Mouse (Mus musculus) heart, adult 2 months (tissue): Measurements from ENCODE around the gene St8sia1. TPM values are rescaled to one million over a fixed set of nuclear protein-coding genes. Genes with fewer than 3 reads are reported as not detected.

Experiments
- DNase-seq, 2 experiments: peaks; one replicate each; pipeline ENCODE4 v3.0.0; 2021
- H3K27ac ChIP-seq: fragments of 200-600 bp; 2 replicates; pipeline ENCODE4 v1.8.1; 2022
- H3K27me3 ChIP-seq: fragments of 200-500 bp; 2 replicates; pipeline ENCODE4 v1.6.1; 2012; ENCODE audit warnings: mild to moderate bottlenecking, low read length, inconsistent platforms, mixed read lengths; ENCODE audit not compliant: control insufficient read depth, insufficient read depth
- H3K36me3 ChIP-seq: fragments of 200-500 bp; 2 replicates; pipeline ENCODE4 v1.6.1; 2012; ENCODE audit warnings: low read length, inconsistent platforms; ENCODE audit not compliant: control insufficient read depth, insufficient read depth
- H3K4me1 ChIP-seq: fragments of 200-500 bp; 2 replicates; pipeline ENCODE4 v1.6.1; 2011; ENCODE audit warnings: low read length; ENCODE audit not compliant: control insufficient read depth, insufficient read depth
- H3K4me3 ChIP-seq: fragments of 200-600 bp; 2 replicates; pipeline ENCODE4 v1.8.1; 2022
- H3K79me2 ChIP-seq: fragments of 200-500 bp; replicated peaks from 2 replicates; pipeline ENCODE4 v1.6.1; 2012; ENCODE audit warnings: mild to moderate bottlenecking, inconsistent platforms, low read length, moderate library complexity, mixed read lengths; ENCODE audit not compliant: control insufficient read depth, insufficient read depth
- H3K9ac ChIP-seq: fragments of 200-500 bp; 2 replicates; pipeline ENCODE4 v1.6.1; 2012; ENCODE audit warnings: low read depth, mild to moderate bottlenecking, control low read depth, inconsistent platforms, low read length, mixed read lengths
- CTCF ChIP-seq: fragments of 200-600 bp; IDR thresholded peaks from 2 replicates; pipeline ENCODE4 v1.8.1; 2022; ENCODE audit warnings: antibody characterized with exemption, mild to moderate bottlenecking, moderate library complexity
- EP300 ChIP-seq: fragments of 200-500 bp; IDR thresholded peaks from 2 replicates; pipeline ENCODE4 v1.6.1; 2011; ENCODE audit warnings: low read depth, low read length, control low read depth; ENCODE audit not compliant: insufficient read depth
- POLR2A ChIP-seq: fragments of 200-500 bp; IDR thresholded peaks from 2 replicates; pipeline ENCODE4 v1.6.1; 2011; ENCODE audit warnings: mild to moderate bottlenecking, low read depth, low read length, control low read depth; ENCODE audit not compliant: insufficient read depth
- WGBS: fragments of 180-500 bp; shearing (Covaris S2); methylation state at CpG from one replicate; pipeline ENCODE4 v1.1.7; 2018; 5-methylcytosine and 5-hydroxymethylcytosine counted together
- intact Hi-C: fragments of 180-260 bp; cut with DNase I; formaldehyde crosslinking; loops from one replicate; pipeline ENCODE4 v1.15.1; 2025
- polyA plus RNA-seq: library from polyadenylated mRNA; depleted of rRNA; stranded (reverse); fragments of >200 nt; gene quantifications from 2 replicates; pipeline ENCODE4 v1.2.3, GENCODE M21; 2012
- total RNA-seq, 2 experiments: library from RNA; stranded (reverse); gene quantifications; 2 replicates each; pipeline ENCODE4 v1.2.3; 2021

The St8sia1 gene
- total and polyA plus RNA-seq, 3 experiments, result 0.10 to 0.11 (median 0.10) TPM

GRCm38 (mm10) chr6:142910721-142911120 lies 53.5 kb downstream of the St8sia1 start:
- H3K9ac ChIP-seq, result no peak overlapping the region
- H3K4me1 ChIP-seq, result no peaks in the 10 kb centered on the region
- TF ChIP-seq EP300, result no peak
- no peak for TF ChIP-seq CTCF
- TF ChIP-seq POLR2A, result no peak
- no peaks in the 10 kb centered on the region for H3K79me2 ChIP-seq
- intact Hi-C loops, result no loop called here
- no peaks in the 10 kb centered on the region for H3K27me3 ChIP-seq
- no peaks in the 10 kb centered on the region for H3K36me3 ChIP-seq
- no peak overlapping the region for H3K4me3 ChIP-seq
- H3K27ac ChIP-seq, result no peak overlapping the region
- WGBS, result 92% methylated on average over 7 of the region's 7 CpGs
- DNase-seq, result no peak

- Histone ChIP-seq H3K27ac (no peak overlapping the region), H3K79me2 (no peaks in the 10 kb centered on the region), H3K9ac (no peak overlapping the region), H3K4me1 (no peaks in the 10 kb centered on the region), H3K27me3 (no peaks in the 10 kb centered on the region), H3K36me3 (no peaks in the 10 kb centered on the region), H3K4me3 (no peak overlapping the region)
- TF ChIP-seq POLR2A (no peak), EP300 (no peak), CTCF (no peak)
- no peak for DNase-seq
- 70% methylated on average over 3 of the region's 3 CpGs for WGBS
- intact Hi-C loops, result no loop called here
Measured at GRCm38 (mm10) chr6:142909771-142910105, 54.5 kb downstream of the St8sia1 start.

GRCm38 (mm10) chr6:142908911-142909770 lies 55.1 kb downstream of the St8sia1 start:
- Histone ChIP-seq H3K4me3 (no peak overlapping the region), H3K79me2 (no peaks in the 10 kb centered on the region), H3K9ac (no peak overlapping the region), H3K27ac (no peak overlapping the region), H3K36me3 (no peaks in the 10 kb centered on the region), H3K27me3 (no peaks in the 10 kb centered on the region), H3K4me1 (no peaks in the 10 kb centered on the region)
- WGBS, result 51% methylated on average over 5 of the region's 5 CpGs
- intact Hi-C loops, result no loop called here
- TF ChIP-seq EP300, result no peak
- TF ChIP-seq CTCF, result no peak
- TF ChIP-seq POLR2A, result no peak
- no peak for DNase-seq

- Histone ChIP-seq H3K27me3 (no peaks in the 10 kb centered on the region), H3K9ac (no peak overlapping the region), H3K79me2 (no peaks in the 10 kb centered on the region), H3K4me3 (no peak overlapping the region), H3K4me1 (no peaks in the 10 kb centered on the region), H3K27ac (no peak overlapping the region), H3K36me3 (no peaks in the 10 kb centered on the region)
- intact Hi-C loops, result no loop called here
- no peak for DNase-seq
- WGBS, result 73% methylated on average over 3 of the region's 3 CpGs
- TF ChIP-seq EP300 (no peak), POLR2A (no peak), CTCF (no peak)
Measured at GRCm38 (mm10) chr6:142908412-142908811, 55.8 kb downstream of the St8sia1 start.

- Histone ChIP-seq H3K36me3 (no peaks in the 10 kb centered on the region), H3K79me2 (no peaks in the 10 kb centered on the region), H3K9ac (no peak overlapping the region), H3K27me3 (no peaks in the 10 kb centered on the region), H3K27ac (no peak overlapping the region), H3K4me3 (no peak overlapping the region), H3K4me1 (no peaks in the 10 kb centered on the region)
- intact Hi-C loops, result no loop called here
- TF ChIP-seq EP300 (no peak), POLR2A (no peak), CTCF (no peak)
- WGBS, result 62% methylated on average over 3 of the region's 3 CpGs
- no peak for DNase-seq
Measured at GRCm38 (mm10) chr6:142895371-142895770, 68.9 kb downstream of the St8sia1 start.

GRCm38 (mm10) chr6:142893716-142894115 lies 70.5 kb downstream of the St8sia1 start:
- H3K27ac ChIP-seq, result no peak overlapping the region
- 91% methylated on average over 4 of the region's 4 CpGs for WGBS
- DNase-seq, result no peak
- no peaks in the 10 kb centered on the region for H3K4me1 ChIP-seq
- no peaks in the 10 kb centered on the region for H3K27me3 ChIP-seq
- TF ChIP-seq EP300 (no peak), CTCF (no peak), POLR2A (no peak)
- H3K36me3 ChIP-seq, result no peaks in the 10 kb centered on the region
- H3K4me3 ChIP-seq, result no peak overlapping the region
- no peak overlapping the region for H3K9ac ChIP-seq
- no peaks in the 10 kb centered on the region for H3K79me2 ChIP-seq
- intact Hi-C loops, result no loop called here
